Mouse (Mus musculus) left cerebral cortex, postnatal 36 days (tissue): ENCODE measurements around the gene Npy2r. TPM values are rescaled to one million over a fixed set of nuclear protein-coding genes. Genes with fewer than 3 reads are reported as not detected.

ENCODE experiments used
- DNase-seq, 2 experiments: peaks; one replicate each; pipeline ENCODE4 v3.0.0; 2021 to 2022; ENCODE audit warnings: low spot score in 2 of 2, mixed read lengths in 1 of 2
- intact Hi-C: fragments of 180-260 bp; cut with DNase I; formaldehyde crosslinking; loops from one replicate; pipeline ENCODE4 v1.15.1; 2025
- total RNA-seq, 2 experiments: library from RNA; stranded (reverse); gene quantifications; 2 replicates each; pipeline ENCODE4 v1.2.3; 2021

Gene Npy2r
- 1 to 10 TPM; 2.7 to 5.8 TPM for total RNA-seq

DNA sequence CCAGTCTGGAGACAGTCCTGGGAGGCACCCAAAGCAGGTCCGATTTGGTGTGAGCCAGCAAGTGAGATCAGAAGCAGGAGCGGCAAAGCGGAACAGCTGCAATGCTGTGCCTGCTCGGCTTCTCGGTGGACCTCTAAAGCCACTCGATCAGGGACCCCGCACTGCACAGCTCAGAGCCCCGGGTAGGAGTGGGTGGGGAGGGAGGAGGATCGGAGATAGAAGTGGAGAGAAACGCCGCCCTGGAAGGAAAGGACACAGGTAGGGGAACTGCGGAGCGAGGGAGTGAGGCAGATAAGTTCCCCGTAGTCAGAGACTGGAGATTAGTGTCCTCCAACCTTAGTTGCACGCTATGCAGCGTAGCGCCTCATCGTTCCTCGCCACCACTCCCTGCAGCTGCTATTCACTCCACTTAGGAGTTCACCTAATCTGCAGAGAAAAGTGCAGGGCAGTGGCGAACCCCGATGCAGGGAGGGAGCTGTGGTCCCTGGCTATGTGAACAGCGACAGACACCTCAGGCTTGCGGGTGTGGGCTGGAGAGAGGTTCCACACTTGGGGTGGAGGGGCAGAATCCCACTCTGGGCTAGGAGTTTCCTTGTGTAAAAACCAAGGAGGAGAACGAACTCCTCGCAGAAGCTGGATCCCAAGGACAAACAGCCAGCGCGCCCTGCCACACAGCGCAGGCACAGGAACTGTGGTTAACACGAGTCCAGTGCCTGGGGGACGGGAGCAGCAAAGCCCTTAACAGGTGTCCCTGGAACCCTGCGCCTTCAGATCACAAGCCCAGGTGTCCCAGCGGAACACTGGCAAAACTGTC is at the start of gene Npy2r:
TSS of gene Npy2r (minus strand) at position 177 of the 814 bp plus-strand sequence.
- no peak for DNase-seq
- intact Hi-C loops: loop anchor here (5.0 kb wide), 1 partner anchor 141 kb away; no protein-coding TSS in a partner anchor

- intact Hi-C loops: no loop called here
- no peak for DNase-seq
Observed at GRCm38 (mm10) chr3:82557786-82558185, 9.9 kb upstream of the Npy2r start.

- intact Hi-C loops: no loop called here
- DNase-seq: no peak
Observed at GRCm38 (mm10) chr3:82556311-82556828, 8.5 kb upstream of the Npy2r start.

DNA sequence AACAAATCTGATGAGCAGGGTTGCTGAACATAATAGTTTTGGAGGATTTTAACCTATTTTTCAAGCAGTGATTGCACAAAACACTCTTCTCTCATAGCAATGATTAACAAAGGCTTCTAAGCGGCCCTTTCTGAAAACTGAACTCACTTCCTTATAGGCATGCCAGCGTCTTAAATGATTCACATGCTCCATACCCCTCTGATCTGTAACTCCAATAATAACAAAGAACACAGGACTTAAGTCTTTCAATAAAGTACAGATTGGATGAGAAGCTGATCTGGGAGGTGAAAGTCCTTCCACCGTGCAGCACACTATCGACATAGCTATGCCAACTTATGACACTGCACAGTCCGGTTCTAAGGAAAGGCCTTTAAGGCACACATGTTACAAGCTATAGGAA is 2.0 kb upstream of the Npy2r start:
- intact Hi-C loops: loop anchor here (5.0 kb wide), 1 partner anchor 143 kb away; no protein-coding TSS in a partner anchor

GRCm38 (mm10) chr3:82548753-82549152 is 869 bp upstream of the Npy2r start:
- no peak for DNase-seq
- intact Hi-C loops: loop anchor here (5.0 kb wide), 1 partner anchor 141 kb away; no protein-coding TSS in a partner anchor

More for the DNA sequence above, 2.0 kb upstream of the Npy2r start:
- no peak for DNase-seq

GRCm38 (mm10) chr3:82541449-82541848 is 6.4 kb downstream of the Npy2r start:
- DNase-seq: no peak
- intact Hi-C loops: no loop called here

DNA sequence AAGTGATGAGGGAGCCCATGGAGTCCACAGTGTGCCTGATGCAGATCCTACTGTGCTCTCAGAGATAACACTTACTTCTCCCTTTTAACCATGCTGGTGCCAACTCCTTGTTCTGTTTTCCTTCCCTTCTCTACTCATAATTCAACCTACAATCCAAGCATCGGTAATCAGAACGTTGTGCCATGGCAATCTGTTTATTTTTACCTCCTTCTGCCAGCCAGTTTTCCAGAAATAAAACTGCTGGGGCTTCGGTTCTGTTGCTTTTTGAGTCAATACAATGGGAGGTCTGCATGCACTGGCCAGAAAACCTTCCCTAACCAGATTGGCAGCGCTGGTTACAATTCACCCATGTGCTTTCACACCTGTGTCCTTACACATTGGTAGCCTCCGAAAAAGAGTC is 7.9 kb downstream of the Npy2r start:
- no peak for DNase-seq
- intact Hi-C loops: no loop called here

DNA sequence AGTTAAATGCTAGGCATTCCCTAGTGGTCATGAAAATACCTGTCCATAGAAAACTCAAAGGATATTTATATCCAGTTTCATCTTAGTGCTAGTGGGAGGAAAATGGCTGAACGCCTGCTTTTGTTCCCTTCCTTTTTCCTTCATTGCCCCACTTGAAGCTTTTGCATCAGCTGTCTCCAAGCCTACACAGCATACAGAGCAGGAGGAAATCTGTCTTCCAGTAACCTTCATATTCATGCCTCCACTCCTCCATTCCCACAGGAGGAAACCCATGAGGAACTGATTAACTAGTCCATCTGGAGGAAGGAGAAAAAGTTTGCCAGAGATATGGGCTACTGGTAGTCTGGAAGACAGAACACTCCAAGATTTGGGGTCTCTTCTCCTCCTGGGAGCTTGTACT is 23.1 kb downstream of the Npy2r start:
- no peak for DNase-seq
- intact Hi-C loops: no loop called here

- DNase-seq: no peak
- intact Hi-C loops: no loop called here
Observed at GRCm38 (mm10) chr3:82498006-82498405, 49.9 kb downstream of the Npy2r start.

Other genes starting within 250 kb of the Npy2r start
- gene Map9, start 190.0 kb downstream of the Npy2r start, total RNA-seq: 100 to 1,000 TPM in 1 of 2 experiments, 10 to 100 TPM in 1; 89.1 to 105 TPM